Mouse (Mus musculus) intestine, embryonic 15.5 days (tissue): ENCODE data around the gene Casq1. TPM values are rescaled to one million over a fixed set of nuclear protein-coding genes. Genes with fewer than 3 reads are reported as not detected.

Experiments
- ATAC-seq: fragments of 200-750 bp; cut with Nextera tagmentation; 2 replicates; pipeline ENCODE4 v1.8.0; 2017; ENCODE audit warnings: moderate TSS enrichment, moderate library complexity
- H3K27ac ChIP-seq: fragments of 300-500 bp; sonication (generic); 2 replicates; pipeline ENCODE4 v1.5.1; 2015; ENCODE audit warnings: mild to moderate bottlenecking, inconsistent platforms
- H3K27me3 ChIP-seq: fragments of 300-500 bp; sonication (generic); replicated peaks from 2 replicates; pipeline ENCODE4 v1.6.1; 2015; ENCODE audit warnings: inconsistent platforms
- H3K36me3 ChIP-seq: fragments of 300-500 bp; sonication (generic); 2 replicates; pipeline ENCODE4 v1.6.1; 2015; ENCODE audit warnings: inconsistent platforms
- H3K4me1 ChIP-seq: fragments of 300-500 bp; sonication (generic); replicated peaks from 2 replicates; pipeline ENCODE4 v1.6.1; 2015; ENCODE audit warnings: inconsistent platforms
- H3K4me2 ChIP-seq: fragments of 300-500 bp; sonication (generic); replicated peaks from 2 replicates; pipeline ENCODE4 v1.6.1; 2015; ENCODE audit warnings: mild to moderate bottlenecking, inconsistent platforms
- H3K4me3 ChIP-seq: fragments of 300-500 bp; sonication (generic); replicated peaks from 2 replicates; pipeline ENCODE4 v1.5.1; 2015; ENCODE audit warnings: inconsistent platforms
- H3K9ac ChIP-seq: fragments of 300-500 bp; sonication (generic); 2 replicates; pipeline ENCODE4 v1.6.1; 2015; ENCODE audit warnings: inconsistent platforms
- H3K9me3 ChIP-seq: fragments of 300-500 bp; sonication (generic); 2 replicates; pipeline ENCODE4 v1.6.1; 2016; ENCODE audit warnings: inconsistent platforms
- WGBS: fragments of 180-500 bp; shearing (Covaris S2); methylation state at CpG from one replicate; pipeline ENCODE4 v1.1.7; 2015; 5-methylcytosine and 5-hydroxymethylcytosine counted together
- polyA plus RNA-seq: library from polyadenylated mRNA; unstranded; fragments of >200 nt; fragmentation: Nextera tagmentation; extraction: Ambion mirVana; gene quantifications from 2 replicates; pipeline ENCODE4 v1.2.1, GENCODE M21; 2015

The Casq1 gene
- polyA plus RNA-seq, 1 experiment from 2014 or later: 18.4 TPM

- Histone ChIP-seq H3K4me1 (peaks cover 32% of the 10 kb centered on the region), H3K9ac (no peak overlapping the region), H3K36me3 (no peaks in the 10 kb centered on the region), H3K4me2 (no peak overlapping the region), H3K27me3 (no peaks in the 10 kb centered on the region), H3K9me3 (no peaks in the 10 kb centered on the region), H3K4me3 (no peak overlapping the region), H3K27ac (peak overlapping the region; percentile 74)
- 50% methylated on average over 11 of the region's 11 CpGs for WGBS
- no peak for ATAC-seq
Measured at GRCm38 (mm10) chr1:172221297-172222063, 1.8 kb upstream of the Casq1 start.

- ATAC-seq: peak; percentile 59
- H3K36me3 ChIP-seq: no peaks in the 10 kb centered on the region
- H3K9me3 ChIP-seq: no peaks in the 10 kb centered on the region
- H3K4me3 ChIP-seq: no peak overlapping the region
- peak overlapping the region; percentile 74 for H3K27ac ChIP-seq
- H3K4me2 ChIP-seq: no peak overlapping the region; the same call in 1 of the 2 replicates
- no peak overlapping the region for H3K9ac ChIP-seq
- H3K27me3 ChIP-seq: no peaks in the 10 kb centered on the region
- H3K4me1 ChIP-seq: peaks cover 32% of the 10 kb centered on the region
- WGBS: 25% methylated on average over 10 of the region's 10 CpGs
Measured at GRCm38 (mm10) chr1:172220414-172220813, 746 bp upstream of the Casq1 start.

GRCm38 (mm10) chr1:172218164-172218910 lies 1.3 kb downstream of the Casq1 start:
- no peak overlapping the region for H3K27ac ChIP-seq
- 64% methylated on average over 15 of the region's 15 CpGs for WGBS
- H3K9ac ChIP-seq: no peak overlapping the region
- peaks cover 32% of the 10 kb centered on the region for H3K4me1 ChIP-seq
- no peaks in the 10 kb centered on the region for H3K9me3 ChIP-seq
- no peak for ATAC-seq
- no peak overlapping the region for H3K4me3 ChIP-seq
- no peak overlapping the region for H3K4me2 ChIP-seq
- H3K36me3 ChIP-seq: no peaks in the 10 kb centered on the region
- no peaks in the 10 kb centered on the region for H3K27me3 ChIP-seq

GRCm38 (mm10) chr1:172217148-172217547 lies 2.5 kb downstream of the Casq1 start:
- H3K36me3 ChIP-seq: no peaks in the 10 kb centered on the region

GRCm38 (mm10) chr1:172214748-172215147 lies 4.9 kb downstream of the Casq1 start:
- H3K4me3 ChIP-seq: no peak overlapping the region
- no peaks in the 10 kb centered on the region for H3K36me3 ChIP-seq
- no peaks in the 10 kb centered on the region for H3K27me3 ChIP-seq
- ATAC-seq: no peak
- WGBS: 48% methylated on average over 3 of the region's 3 CpGs
- 0 out of 2 replicates have a peak overlapping the region, but pooled peaks have one; percentile 15 for H3K27ac ChIP-seq
- no peak overlapping the region for H3K4me2 ChIP-seq
- H3K4me1 ChIP-seq: peaks cover 16% of the 10 kb centered on the region
- H3K9ac ChIP-seq: no peak overlapping the region
- no peaks in the 10 kb centered on the region for H3K9me3 ChIP-seq

More at GRCm38 (mm10) chr1:172217148-172217547, 2.5 kb downstream of the Casq1 start:
- H3K4me1 ChIP-seq: peaks cover 36% of the 10 kb centered on the region
- H3K27me3 ChIP-seq: no peaks in the 10 kb centered on the region
- peak overlapping the region; percentile 55 for H3K4me2 ChIP-seq
- peak overlapping the region; percentile 79 for H3K27ac ChIP-seq
- 0% methylated on average over 5 of the region's 5 CpGs for WGBS
- peak; percentile 73 for ATAC-seq
- H3K9me3 ChIP-seq: no peaks in the 10 kb centered on the region
- H3K9ac ChIP-seq: 0 out of 2 replicates have a peak overlapping the region, but pooled peaks have one; percentile 23
- H3K4me3 ChIP-seq: no peak overlapping the region; the same call in 1 of the 2 replicates

- no peaks in the 10 kb centered on the region for H3K36me3 ChIP-seq
- H3K27me3 ChIP-seq: no peaks in the 10 kb centered on the region
- no peak overlapping the region for H3K4me3 ChIP-seq
- no peak overlapping the region for H3K4me2 ChIP-seq
- H3K9ac ChIP-seq: no peak overlapping the region
- whole genome bisulfite sequencing: 71% methylated on average over 4 of the region's 4 CpGs
- no peaks in the 10 kb centered on the region for H3K9me3 ChIP-seq
- peaks cover 13% of the 10 kb centered on the region; the same call in 1 of the 2 replicates for H3K4me1 ChIP-seq
- H3K27ac ChIP-seq: no peak overlapping the region
- no peak for ATAC-seq
Measured at GRCm38 (mm10) chr1:172213771-172214170, 5.9 kb downstream of the Casq1 start.

- Histone ChIP-seq H3K4me3 (no peak overlapping the region), H3K4me1 (peaks cover 11% of the 10 kb centered on the region; the same call in 1 of the 2 replicates), H3K4me2 (no peak overlapping the region), H3K36me3 (no peaks in the 10 kb centered on the region), H3K27ac (no peak overlapping the region), H3K9me3 (no peaks in the 10 kb centered on the region), H3K9ac (no peak overlapping the region), H3K27me3 (no peaks in the 10 kb centered on the region)
- ATAC-seq: no peak
- 50% methylated on average over 5 of the region's 5 CpGs for WGBS
Measured at GRCm38 (mm10) chr1:172212776-172213175, 6.9 kb downstream of the Casq1 start.

GRCm38 (mm10) chr1:172207111-172207584 lies 12.5 kb downstream of the Casq1 start:
- ATAC-seq: peak; percentile 15; the same call in 1 of the 2 replicates
- peaks cover 44% of the 10 kb centered on the region for H3K4me1 ChIP-seq
- H3K27ac ChIP-seq: peak overlapping the region; percentile 83
- H3K9ac ChIP-seq: 0 out of 2 replicates have a peak overlapping the region, but pooled peaks have one; percentile 73
- no peaks in the 10 kb centered on the region for H3K36me3 ChIP-seq
- peak overlapping the region; percentile 72 for H3K4me2 ChIP-seq
- H3K4me3 ChIP-seq: peak overlapping the region; percentile 61; the same call in 1 of the 2 replicates
- WGBS: 15% methylated on average over 7 of the region's 7 CpGs
- no peaks in the 10 kb centered on the region for H3K27me3 ChIP-seq
- no peaks in the 10 kb centered on the region for H3K9me3 ChIP-seq

GRCm38 (mm10) chr1:172206141-172206917 lies 13.3 kb downstream of the Casq1 start, which contains the start of gene Pea15a:
Gene Pea15a (minus strand): TSS chr1:172206804.
- WGBS: under 1% methylated on average over 37 of the region's 40 CpGs
- ATAC-seq: peak; percentile 87
- H3K9me3 ChIP-seq: no peaks in the 10 kb centered on the region
- H3K4me2 ChIP-seq: peak within 1 kb of the TSS; percentile 72
- H3K27ac ChIP-seq: peak within 1 kb of the TSS; percentile 83
- no peaks in the 10 kb centered on the region for H3K27me3 ChIP-seq
- peak within 1 kb of the TSS; percentile 73 for H3K9ac ChIP-seq
- peaks cover 51% of the 10 kb centered on the region for H3K4me1 ChIP-seq
- H3K36me3 ChIP-seq: no peaks in the 10 kb centered on the region
- H3K4me3 ChIP-seq: peak within 1 kb of the TSS; percentile 61

GRCm38 (mm10) chr1:172205741-172206087 lies 14.0 kb downstream of the Casq1 start:
- WGBS: 12% methylated on average over 3 of the region's 3 CpGs
- H3K9me3 ChIP-seq: no peaks in the 10 kb centered on the region
- peak overlapping the region; percentile 83; the same call in 1 of the 2 replicates for H3K27ac ChIP-seq
- H3K27me3 ChIP-seq: no peaks in the 10 kb centered on the region
- peak overlapping the region; percentile 61 for H3K4me3 ChIP-seq
- ATAC-seq: no peak
- H3K9ac ChIP-seq: peak overlapping the region; percentile 73; the same call in 1 of the 2 replicates
- peak overlapping the region; percentile 72 for H3K4me2 ChIP-seq
- peaks cover 55% of the 10 kb centered on the region for H3K4me1 ChIP-seq
- H3K36me3 ChIP-seq: peaks cover 2% of the 10 kb centered on the region; the same call in 1 of the 2 replicates

- Histone ChIP-seq H3K4me2 (peak overlapping the region; percentile 72), H3K9me3 (no peaks in the 10 kb centered on the region), H3K9ac (no peak overlapping the region), H3K27me3 (no peaks in the 10 kb centered on the region), H3K4me3 (peak overlapping the region; percentile 61; the same call in 1 of the 2 replicates), H3K4me1 (peaks cover 55% of the 10 kb centered on the region), H3K27ac (peak overlapping the region; percentile 58; the same call in 1 of the 2 replicates), H3K36me3 (peaks cover 5% of the 10 kb centered on the region; the same call in 1 of the 2 replicates)
- ATAC-seq: no peak
- WGBS: 62% methylated on average over 15 of the region's 15 CpGs
Measured at GRCm38 (mm10) chr1:172204814-172205740, 14.6 kb downstream of the Casq1 start.
